Mouse (Mus musculus): ENCODE data around the gene Zg16.

GRCm38 (mm10) chr7:127016971-127017949, 69.9 kb downstream of the Zg16 start, which contains the start of gene Pagr1a:
- TF ChIP-seq CTCF (IDR thresholded peaks at IDR 0.05; ENCODE audit: low read depth, low read length): peak; percentile 79
- no peak for TF ChIP-seq EP300 (IDR thresholded peaks at IDR 0.05; ENCODE audit: insufficient read depth, low read depth, low read length)
- peak; percentile 28 for TF ChIP-seq POLR2A (IDR thresholded peaks at IDR 0.05; ENCODE audit: insufficient read depth, low read length)

All from ES-Bruce4 (cell line).